15 mouse cellular contexts compared by ENCODE assay signal in genomic region chr1:153267730-153268129, GRCm38 (mm10).
DNase-seq lines count a peak whose midpoint lies in the region; ATAC-seq and TF ChIP-seq lines count a peak whose summit lies in the region.
"Had no signal": no experiment of that assay in that cellular context is flagged by ENCODE, and none has a peak within 500 bp of the region (broad histone marks: within the 10 kb centered on the region; RNA-seq: fewer than 3 reads in every experiment).

No protein-coding gene starts in this region.

- DNase-seq in heart, adult 8-10 months (ENCODE audit: low spot score), result no peak
- no peak for DNase-seq in kidney, adult 2 months
- no peak for DNase-seq in adrenal gland, postnatal 14 days
- DNase-seq: B cell, adult 2 months; cerebellum, postnatal 14 days; kidney, adult 18-20 months; right cerebral cortex, postnatal 4 days had no signal

- TF ChIP-seq POLR2A in kidney, adult 2 months (IDR thresholded peaks at IDR 0.05; ENCODE audit: low read depth, low read length), result no peak
- TF ChIP-seq POLR2A in embryonic fibroblast, embryonic 13.5 days (IDR thresholded peaks at IDR 0.05; ENCODE audit: low read depth, low read length), result no peak

- no peak for TF ChIP-seq CTCF in kidney, adult 2 months (conservative IDR thresholded peaks at IDR 0.05; ENCODE audit: insufficient read depth, insufficient read length, low read depth, low read length)
- no peak for TF ChIP-seq CTCF in embryonic fibroblast, embryonic 13.5 days (IDR thresholded peaks at IDR 0.05; ENCODE audit: borderline replicate concordance, insufficient read depth, low read length)

- H3K36me3 ChIP-seq in heart, embryonic 13.5 days, result no peaks in the 10 kb centered on the region
- no peaks in the 10 kb centered on the region; the same call in 1 of the 2 replicates for H3K36me3 ChIP-seq in kidney, embryonic 16.5 days (ENCODE audit: insufficient read depth, low read length)
- H3K36me3 ChIP-seq in kidney, adult 2 months (ENCODE audit: control insufficient read depth, insufficient read depth, low read length), result no peaks in the 10 kb centered on the region
- no peaks in the 10 kb centered on the region for H3K36me3 ChIP-seq in liver, embryonic 15.5 days (replicated peaks)

- H3K27me3 ChIP-seq in heart, embryonic 13.5 days (replicated peaks), result no peaks in the 10 kb centered on the region
- H3K27me3 ChIP-seq in kidney, embryonic 16.5 days (ENCODE audit: insufficient read depth, low read length), result no peaks in the 10 kb centered on the region
- no peaks in the 10 kb centered on the region for H3K27me3 ChIP-seq in kidney, adult 2 months (replicated peaks; ENCODE audit: control insufficient read depth, insufficient read depth, low read length)
- H3K27me3 ChIP-seq in liver, embryonic 15.5 days, result no peaks in the 10 kb centered on the region
- H3K27me3 ChIP-seq: megakaryocyte, embryonic 14.5 days had no signal

- H3K9me3 ChIP-seq in heart, embryonic 13.5 days, result no peaks in the 10 kb centered on the region
- H3K9me3 ChIP-seq in kidney, embryonic 16.5 days (ENCODE audit: low read length), result no peaks in the 10 kb centered on the region
- H3K9me3 ChIP-seq in liver, embryonic 15.5 days (replicated peaks), result no peaks in the 10 kb centered on the region
- H3K9me3 ChIP-seq: megakaryocyte, embryonic 14.5 days had no signal

- H3K4me1 ChIP-seq in heart, embryonic 13.5 days, result peaks cover 97% of the 10 kb centered on the region
- H3K4me1 ChIP-seq in kidney, embryonic 16.5 days (ENCODE audit: insufficient read depth, low read length), result peaks cover 52% of the 10 kb centered on the region
- 0 out of 2 replicates have a peak, but pooled peaks cover 3% of the 10 kb centered on the region for H3K4me1 ChIP-seq in kidney, adult 2 months (ENCODE audit: control insufficient read depth, insufficient read depth, low read length)
- H3K4me1 ChIP-seq in embryonic fibroblast, embryonic 13.5 days (ENCODE audit: control insufficient read depth, insufficient read depth, low read length), result peaks cover 21% of the 10 kb centered on the region
- peaks cover 20% of the 10 kb centered on the region for H3K4me1 ChIP-seq in liver, embryonic 15.5 days (replicated peaks)
- H3K4me1 ChIP-seq: megakaryocyte, embryonic 14.5 days had no signal

- no peak overlapping the region for H3K4me3 ChIP-seq in heart, embryonic 13.5 days
- H3K4me3 ChIP-seq in kidney, embryonic 16.5 days (ENCODE audit: low read length), result no peak overlapping the region
- no peak overlapping the region for H3K4me3 ChIP-seq in kidney, adult 2 months (ENCODE audit: insufficient read depth, low read depth, low read length)
- no peak overlapping the region for H3K4me3 ChIP-seq in embryonic fibroblast, embryonic 13.5 days (ENCODE audit: insufficient read depth, low read length)
- H3K4me3 ChIP-seq in liver, embryonic 15.5 days (replicated peaks), result no peak overlapping the region
- H3K4me3 ChIP-seq: erythroblast, embryonic 14.5 days; megakaryocyte, embryonic 14.5 days had no signal

- no peak overlapping the region for H3K4me2 ChIP-seq in heart, embryonic 13.5 days
- no peak overlapping the region for H3K4me2 ChIP-seq in kidney, embryonic 16.5 days (replicated peaks; ENCODE audit: low read depth, low read length)
- no peak overlapping the region for H3K4me2 ChIP-seq in liver, embryonic 15.5 days

- no peak overlapping the region for H3K9ac ChIP-seq in heart, embryonic 13.5 days
- H3K9ac ChIP-seq in kidney, embryonic 16.5 days (replicated peaks; ENCODE audit: low read length), result no peak overlapping the region
- H3K9ac ChIP-seq in liver, embryonic 15.5 days, result no peak overlapping the region
- H3K9ac ChIP-seq: forebrain, postnatal 0 days had no signal

- WGBS in heart, embryonic 13.5 days, result 83% methylated on average over 7 of the region's 7 CpGs
- WGBS in kidney, embryonic 16.5 days, result 78% methylated on average over 7 of the region's 7 CpGs
- 92% methylated on average over 7 of the region's 7 CpGs for WGBS in kidney, adult 2 months
- WGBS in liver, embryonic 15.5 days (ENCODE audit: insufficient replicate concordance), result 67% methylated on average over 7 of the region's 7 CpGs

- H3K27ac ChIP-seq in heart, embryonic 13.5 days (replicated peaks), result peak overlapping the region; percentile 78
- H3K27ac ChIP-seq in kidney, embryonic 16.5 days (ENCODE audit: low read length), result peak overlapping the region; percentile 61; the same call in 1 of the 2 replicates
- H3K27ac ChIP-seq in kidney, adult 2 months (ENCODE audit: insufficient read depth, low read depth, low read length), result no peak overlapping the region
- H3K27ac ChIP-seq in embryonic fibroblast, embryonic 13.5 days (ENCODE audit: insufficient read depth, low read length), result peak overlapping the region; percentile 74
- peak overlapping the region; percentile 73 for H3K27ac ChIP-seq in liver, embryonic 15.5 days (replicated peaks)

- no peak for ATAC-seq in heart, embryonic 13.5 days (ENCODE audit: extremely low read depth, insufficient number of reproducible peaks, low FRiP score, low TSS enrichment)
- ATAC-seq in kidney, embryonic 16.5 days (ENCODE audit: low FRiP score, low TSS enrichment), result no peak
- ATAC-seq in liver, embryonic 15.5 days (ENCODE audit: insufficient read depth), result peak; percentile 72
- no peak for ATAC-seq in inflammation-experienced regulatory T-cells, adult 6 months
- ATAC-seq: forebrain, postnatal 0 days had no signal
